Mouse (Mus musculus) CD8-positive naive resting alpha-beta T cell, adult 57 days (primary cell): ENCODE results near the gene Six6. TPM values are rescaled to one million over a fixed set of nuclear protein-coding genes. Genes with fewer than 3 reads are reported as not detected.

ENCODE experiments used
- total RNA-seq: library from RNA; stranded (reverse); gene quantifications from one replicate; pipeline ENCODE4 v1.2.4, GENCODE M21; 2023

Six6 gene
- not detected for total RNA-seq

GRCm38 (mm10) chr12:72939616-72940015, at the start of gene Six6:
TSS of gene Six6 (plus strand) at chr12:72939892.

DNA sequence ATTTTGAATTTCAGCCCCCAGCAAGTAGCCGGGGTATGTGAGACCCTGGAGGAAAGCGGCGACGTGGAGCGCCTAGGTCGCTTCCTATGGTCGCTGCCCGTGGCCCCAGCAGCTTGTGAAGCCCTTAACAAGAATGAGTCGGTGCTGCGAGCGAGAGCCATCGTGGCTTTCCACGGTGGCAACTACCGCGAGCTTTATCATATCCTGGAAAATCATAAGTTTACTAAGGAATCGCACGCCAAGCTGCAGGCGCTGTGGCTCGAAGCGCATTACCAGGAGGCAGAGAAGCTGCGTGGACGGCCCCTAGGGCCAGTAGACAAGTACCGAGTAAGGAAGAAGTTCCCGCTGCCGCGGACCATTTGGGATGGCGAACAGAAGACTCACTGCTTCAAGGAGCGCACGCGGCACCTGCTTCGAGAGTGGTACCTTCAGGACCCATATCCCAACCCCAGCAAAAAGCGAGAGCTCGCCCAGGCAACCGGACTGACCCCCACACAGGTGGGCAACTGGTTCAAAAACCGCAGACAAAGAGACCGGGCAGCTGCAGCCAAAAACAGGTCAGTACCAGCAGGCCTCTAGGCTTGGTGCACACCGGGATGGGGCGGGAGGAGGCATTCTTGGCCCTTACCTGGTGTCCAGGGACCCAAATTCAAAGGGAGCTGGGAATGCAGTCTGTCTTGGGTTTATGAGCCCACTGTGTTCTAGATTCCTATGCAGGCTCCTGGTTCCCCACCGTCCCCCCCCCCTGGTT, 554 bp downstream of the Six6 start, which contains the start of gene 4930447C04Rik:
TSS of gene 4930447C04Rik (minus strand) at position 704 of the 751 bp plus-strand sequence.

Other genes starting within 250 kb of the Six6 start
- gene Ppm1a, start 182.4 kb upstream of the Six6 start, total RNA-seq, result 132 TPM
- gene 4930447C04Rik, start 882 bp downstream of the Six6 start, total RNA-seq, result not detected
- gene Six1, start 114.0 kb downstream of the Six6 start, total RNA-seq, result 0.24 TPM
- gene Six4, start 173.6 kb downstream of the Six6 start, total RNA-seq, result 0.09 TPM
- gene Mnat1, start 183.8 kb downstream of the Six6 start, total RNA-seq, result 18.1 TPM